Mouse (Mus musculus) heart, embryonic 15.5 days (tissue): ENCODE results near the gene Eif2ak3. TPM values are rescaled to one million over a fixed set of nuclear protein-coding genes. Genes with fewer than 3 reads are reported as not detected.
A peak's percentile ranks its signal among the peaks of the same experiment; 100 is the strongest.

Experiments used
- ATAC-seq: fragments of 200-750 bp; cut with Nextera tagmentation; replicated peaks from 2 replicates; pipeline ENCODE4 v1.8.0; 2017; ENCODE audit warnings: low read depth, moderate TSS enrichment; ENCODE audit not compliant: insufficient number of reproducible peaks, insufficient read depth, low FRiP score
- H3K27ac ChIP-seq: fragments of 300-500 bp; sonication (generic); 2 replicates; pipeline ENCODE4 v1.5.1; 2015; ENCODE audit warnings: mild to moderate bottlenecking, inconsistent platforms
- H3K27me3 ChIP-seq: fragments of 300-500 bp; sonication (generic); 2 replicates; pipeline ENCODE4 v1.6.1; 2015; ENCODE audit warnings: inconsistent platforms
- H3K36me3 ChIP-seq: fragments of 300-500 bp; sonication (generic); 2 replicates; pipeline ENCODE4 v1.6.1; 2015; ENCODE audit warnings: mild to moderate bottlenecking, inconsistent platforms
- H3K4me1 ChIP-seq: fragments of 300-500 bp; sonication (generic); replicated peaks from 2 replicates; pipeline ENCODE4 v1.6.1; 2015; ENCODE audit warnings: inconsistent platforms
- H3K4me2 ChIP-seq: fragments of 300-500 bp; sonication (generic); 2 replicates; pipeline ENCODE4 v1.6.1; 2015; ENCODE audit warnings: inconsistent platforms, mild to moderate bottlenecking, moderate library complexity
- H3K4me3 ChIP-seq: fragments of 300-500 bp; sonication (generic); 2 replicates; pipeline ENCODE4 v1.5.1; 2015; ENCODE audit warnings: mild to moderate bottlenecking, inconsistent platforms
- H3K9ac ChIP-seq: fragments of 300-500 bp; sonication (generic); 2 replicates; pipeline ENCODE4 v1.6.1; 2015; ENCODE audit warnings: mild to moderate bottlenecking, inconsistent platforms
- H3K9me3 ChIP-seq: fragments of 300-500 bp; sonication (generic); replicated peaks from 2 replicates; pipeline ENCODE4 v1.6.1; 2016; ENCODE audit warnings: inconsistent platforms
- WGBS: fragments of 180-500 bp; shearing (Covaris S2); methylation state at CpG from one replicate; pipeline ENCODE4 v1.1.7; 2015; ENCODE audit warnings: mixed read lengths; 5-methylcytosine and 5-hydroxymethylcytosine counted together
- polyA plus RNA-seq: library from polyadenylated mRNA; unstranded; fragments of >200 nt; fragmentation: Nextera tagmentation; extraction: Ambion mirVana; gene quantifications from 2 replicates; pipeline ENCODE4 v1.2.1, GENCODE M21; 2015

Eif2ak3 gene
- polyA plus RNA-seq: 5.2 and 7.5 TPM in 2 replicates

DNA sequence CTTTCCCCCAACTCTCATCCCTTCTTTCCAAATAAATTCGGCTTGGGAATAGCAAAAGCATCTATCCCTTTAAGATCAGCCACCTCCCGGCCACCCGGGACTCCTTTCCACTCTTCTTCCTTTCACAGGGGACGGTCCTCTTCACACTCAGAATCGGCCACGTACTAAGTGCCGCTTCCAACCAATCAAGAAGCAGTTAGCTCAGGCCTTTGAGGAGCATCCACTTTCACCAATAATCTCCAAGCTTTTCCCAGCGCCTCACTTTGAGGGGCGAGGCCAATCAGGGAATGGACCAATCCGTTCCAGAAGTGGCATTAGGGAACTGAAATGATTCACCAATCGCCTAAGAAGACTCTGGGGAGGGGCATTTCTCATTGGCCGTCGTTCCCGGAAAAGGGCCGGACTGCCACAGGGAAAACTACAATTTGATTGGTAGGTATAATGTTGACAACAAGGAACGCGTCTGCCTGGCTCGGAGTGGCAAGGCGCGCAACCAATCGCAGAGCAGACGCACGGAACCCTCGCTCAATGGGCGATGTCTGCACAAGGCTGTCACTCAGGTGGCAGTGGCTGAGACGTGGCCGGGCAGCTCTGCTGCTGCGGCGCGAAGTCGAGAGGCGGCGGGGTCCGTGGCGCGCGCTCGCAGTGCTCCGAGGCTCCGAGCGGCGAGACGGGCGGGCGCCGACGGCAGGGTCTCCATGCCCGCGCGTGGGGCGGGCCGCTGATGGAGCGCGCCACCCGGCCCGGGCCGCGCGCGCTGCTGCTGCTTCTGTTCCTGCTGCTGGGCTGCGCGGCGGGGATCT, at the start of gene Eif2ak3:
Eif2ak3 (plus strand) TSS at position 514 of the 803 bp plus-strand sequence.
- H3K4me1 ChIP-seq: peaks cover 30% of the 10 kb centered on the region
- H3K4me3 ChIP-seq: peak within 1 kb of the TSS; percentile 66
- under 1% methylated on average over 61 of the region's 63 CpGs for WGBS

DNA sequence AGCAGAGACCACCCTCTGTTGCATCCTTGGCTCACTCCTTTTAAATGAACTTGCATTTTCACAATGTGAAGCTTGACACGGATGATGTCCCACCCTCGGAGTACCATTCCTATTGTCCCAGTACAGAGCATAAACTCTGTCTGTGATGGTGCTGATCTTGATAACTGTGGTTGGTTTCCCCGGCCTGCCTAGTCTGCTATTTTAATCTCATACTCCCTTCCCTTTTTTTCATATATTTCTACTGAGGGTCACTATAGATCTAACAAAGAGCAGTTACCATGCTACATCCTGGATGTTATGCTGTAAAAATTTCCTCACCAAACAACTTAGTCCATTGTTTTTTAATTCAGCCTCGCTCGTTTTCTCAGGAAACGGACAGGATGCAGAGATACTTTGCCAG, 47.4 kb upstream of the Eif2ak3 start:
- Histone ChIP-seq H3K9ac (no peak overlapping the region), H3K9me3 (no peaks in the 10 kb centered on the region), H3K4me2 (no peak overlapping the region), H3K27me3 (no peaks in the 10 kb centered on the region), H3K27ac (peak overlapping the region; percentile 41), H3K4me1 (peaks cover 9% of the 10 kb centered on the region), H3K36me3 (no peaks in the 10 kb centered on the region), H3K4me3 (no peak overlapping the region)
- WGBS: 65% methylated on average over 6 of the region's 6 CpGs
- ATAC-seq: no peak

More for the DNA sequence above, at the start of gene Eif2ak3:
- no peaks in the 10 kb centered on the region for H3K27me3 ChIP-seq
- H3K9me3 ChIP-seq: no peaks in the 10 kb centered on the region
- H3K36me3 ChIP-seq: peaks cover 5% of the 10 kb centered on the region; the same call in 1 of the 2 replicates
- peak within 1 kb of the TSS; percentile 78 for H3K4me2 ChIP-seq
- peak within 1 kb of the TSS; percentile 87 for H3K27ac ChIP-seq
- H3K9ac ChIP-seq: peak within 1 kb of the TSS; percentile 73
- ATAC-seq: peak; percentile 98

DNA sequence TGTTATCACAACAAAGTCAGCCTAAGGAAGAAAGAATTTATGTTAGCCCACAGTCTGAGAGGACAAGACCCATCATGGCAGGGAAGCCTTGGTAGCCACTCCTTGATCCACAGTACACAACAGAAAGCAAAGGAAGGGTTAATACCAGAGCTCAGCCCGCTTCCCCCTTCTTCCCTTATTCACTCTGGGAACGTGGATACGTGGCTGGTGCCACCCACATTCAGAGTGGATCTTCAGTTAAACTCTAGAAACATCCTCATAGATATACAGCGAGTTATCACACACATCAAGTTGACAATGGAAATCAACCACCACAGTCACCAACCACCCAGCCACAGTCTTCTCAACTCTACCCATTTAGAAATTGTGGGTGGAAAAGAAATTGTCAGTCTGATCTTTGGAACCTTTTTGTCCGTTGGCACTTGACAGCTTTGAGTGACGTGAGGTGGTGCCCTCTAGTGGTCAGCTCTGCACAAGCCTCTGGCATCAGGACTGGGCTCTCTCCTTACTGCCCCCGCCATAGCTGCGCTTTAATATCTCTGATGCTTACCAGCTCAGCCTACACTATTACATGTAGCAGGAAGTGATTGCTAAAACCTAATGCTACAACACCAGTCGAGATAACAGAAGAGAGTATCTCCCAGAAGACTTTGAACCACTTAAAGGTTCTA, 46.6 kb upstream of the Eif2ak3 start:
- peaks cover 7% of the 10 kb centered on the region for H3K4me1 ChIP-seq
- H3K4me3 ChIP-seq: no peak overlapping the region
- no peak; the same call in 1 of the 2 replicates for ATAC-seq
- WGBS: 16% methylated on average over 9 of the region's 9 CpGs
- no peaks in the 10 kb centered on the region for H3K27me3 ChIP-seq
- H3K9ac ChIP-seq: no peak overlapping the region
- no peaks in the 10 kb centered on the region for H3K9me3 ChIP-seq
- H3K4me2 ChIP-seq: 0 out of 2 replicates have a peak overlapping the region, but pooled peaks have one; percentile 3
- no peaks in the 10 kb centered on the region for H3K36me3 ChIP-seq
- peak overlapping the region; percentile 70 for H3K27ac ChIP-seq

DNA sequence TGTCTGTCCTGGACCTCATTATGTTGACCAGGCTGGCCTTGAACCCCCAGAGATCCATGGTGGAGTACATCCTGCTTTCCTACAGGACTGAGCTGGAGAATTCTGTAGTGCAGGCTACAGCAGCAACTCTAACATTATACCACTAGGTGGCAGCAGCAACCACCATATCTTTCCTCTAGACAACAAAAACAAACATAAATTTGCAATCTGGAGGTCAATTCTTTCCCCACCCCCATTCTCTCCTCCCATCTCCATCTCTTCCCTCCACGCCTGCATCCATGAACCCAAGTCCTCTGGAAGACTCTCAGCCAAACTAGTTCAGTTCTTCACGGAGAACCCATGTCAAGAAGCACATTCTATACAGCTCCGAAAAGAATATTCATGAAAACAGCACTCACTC, 39.7 kb upstream of the Eif2ak3 start:
- WGBS: 19% methylated on average over 3 of the region's 3 CpGs
- no peak overlapping the region for H3K27ac ChIP-seq
- H3K9ac ChIP-seq: no peak overlapping the region
- 0 out of 2 replicates have a peak, but pooled peaks have one; percentile 19 for ATAC-seq
- no peaks in the 10 kb centered on the region for H3K36me3 ChIP-seq
- H3K4me3 ChIP-seq: no peak overlapping the region
- peaks cover 12% of the 10 kb centered on the region for H3K4me1 ChIP-seq
- no peaks in the 10 kb centered on the region for H3K27me3 ChIP-seq
- peak overlapping the region; percentile 51 for H3K4me2 ChIP-seq
- no peaks in the 10 kb centered on the region for H3K9me3 ChIP-seq

DNA sequence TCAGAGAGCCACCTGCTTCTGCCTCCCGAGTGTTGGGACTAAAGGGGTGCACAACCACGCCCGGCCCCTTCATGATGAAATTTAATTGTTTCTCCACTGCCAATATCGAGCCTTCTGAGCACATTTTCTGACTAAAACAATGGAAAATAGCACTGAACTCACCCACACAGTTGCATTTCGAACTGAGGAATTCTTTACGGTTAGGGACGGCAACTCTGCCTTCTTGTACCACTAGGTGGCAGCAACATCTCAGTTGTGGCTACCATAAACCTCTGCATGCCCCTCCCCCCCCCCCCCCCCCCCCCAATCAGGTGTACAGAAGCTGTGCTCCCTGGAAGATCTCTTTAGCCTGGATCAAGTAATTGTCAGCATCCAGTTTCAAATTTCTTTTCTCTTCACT, 39.0 kb upstream of the Eif2ak3 start:
- H3K9me3 ChIP-seq: no peaks in the 10 kb centered on the region
- H3K4me1 ChIP-seq: peaks cover 12% of the 10 kb centered on the region
- H3K4me2 ChIP-seq: peak overlapping the region; percentile 59
- H3K27me3 ChIP-seq: no peaks in the 10 kb centered on the region
- WGBS: 13% methylated on average over 7 of the region's 7 CpGs
- H3K27ac ChIP-seq: no peak overlapping the region
- H3K9ac ChIP-seq: no peak overlapping the region
- peak; percentile 61; the same call in 1 of the 2 replicates for ATAC-seq
- peak overlapping the region; percentile 28; the same call in 1 of the 2 replicates for H3K4me3 ChIP-seq
- H3K36me3 ChIP-seq: no peaks in the 10 kb centered on the region

DNA sequence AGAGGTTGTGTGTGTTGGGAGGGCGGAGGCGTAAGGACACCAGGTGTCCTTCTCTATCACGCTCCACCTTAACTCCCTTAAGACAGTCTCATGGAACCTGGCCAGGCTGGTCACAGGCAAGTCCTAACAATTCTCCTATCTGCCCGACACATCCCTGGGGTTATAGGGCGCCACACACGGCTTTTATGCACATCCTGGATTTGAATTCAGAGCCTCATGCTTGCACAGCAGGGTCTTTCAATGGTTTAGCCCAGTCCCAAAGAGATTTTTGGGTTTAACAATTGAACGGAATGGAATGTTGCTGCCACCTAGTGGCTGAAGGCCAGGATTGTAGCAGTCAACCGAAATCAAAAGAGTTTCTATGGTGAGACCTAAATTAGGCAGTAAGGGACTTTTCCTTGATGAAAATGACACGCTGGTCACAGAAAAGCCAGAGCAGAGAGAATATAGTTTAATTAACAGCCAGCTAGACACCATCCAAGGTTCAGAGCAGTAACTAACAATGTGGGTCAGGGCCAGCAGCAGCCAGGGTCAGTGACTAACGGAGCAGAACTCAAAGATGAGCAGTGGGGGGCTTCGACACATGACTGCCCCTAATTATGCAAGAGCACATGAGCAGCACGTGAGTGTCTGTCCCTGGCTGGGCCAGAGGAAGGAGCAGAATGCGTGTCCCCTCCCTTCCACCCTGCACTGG, 38.3 kb upstream of the Eif2ak3 start:
- Histone ChIP-seq H3K27ac (no peak overlapping the region), H3K27me3 (no peaks in the 10 kb centered on the region), H3K4me1 (peaks cover 12% of the 10 kb centered on the region), H3K4me2 (peak overlapping the region; percentile 59), H3K9me3 (no peaks in the 10 kb centered on the region), H3K4me3 (peak overlapping the region; percentile 28), H3K9ac (no peak overlapping the region; the same call in 1 of the 2 replicates), H3K36me3 (no peaks in the 10 kb centered on the region)
- WGBS: 18% methylated on average over 13 of the region's 13 CpGs
- ATAC-seq: peak; percentile 56; the same call in 1 of the 2 replicates

DNA sequence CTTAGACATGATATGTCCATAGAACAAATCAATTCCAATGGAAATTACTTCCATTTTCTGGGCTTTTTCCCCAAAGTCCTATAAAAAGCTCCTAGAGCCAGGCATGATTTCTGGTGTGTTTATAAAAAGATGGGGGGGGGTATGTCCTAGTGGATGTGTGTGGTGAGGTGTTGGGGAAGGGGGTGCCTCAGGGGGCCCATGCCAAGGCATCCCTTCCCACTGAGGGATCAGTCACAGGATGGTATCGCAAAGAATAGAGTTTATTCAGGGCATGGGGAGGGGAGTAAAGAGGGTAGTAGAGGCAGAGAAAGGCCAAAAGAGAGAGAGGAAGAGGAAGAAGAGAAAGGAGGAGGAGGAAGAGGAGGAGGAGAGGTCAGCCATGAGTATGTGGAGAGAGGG, 37.8 kb upstream of the Eif2ak3 start:
- no peak overlapping the region for H3K4me3 ChIP-seq
- H3K9ac ChIP-seq: no peak overlapping the region
- H3K4me2 ChIP-seq: no peak overlapping the region
- ATAC-seq: no peak
- H3K27me3 ChIP-seq: no peaks in the 10 kb centered on the region
- H3K27ac ChIP-seq: no peak overlapping the region
- no peaks in the 10 kb centered on the region for H3K9me3 ChIP-seq
- WGBS: 54% methylated on average over 1 of the region's 1 CpGs
- H3K4me1 ChIP-seq: peaks cover 12% of the 10 kb centered on the region
- no peaks in the 10 kb centered on the region for H3K36me3 ChIP-seq

DNA sequence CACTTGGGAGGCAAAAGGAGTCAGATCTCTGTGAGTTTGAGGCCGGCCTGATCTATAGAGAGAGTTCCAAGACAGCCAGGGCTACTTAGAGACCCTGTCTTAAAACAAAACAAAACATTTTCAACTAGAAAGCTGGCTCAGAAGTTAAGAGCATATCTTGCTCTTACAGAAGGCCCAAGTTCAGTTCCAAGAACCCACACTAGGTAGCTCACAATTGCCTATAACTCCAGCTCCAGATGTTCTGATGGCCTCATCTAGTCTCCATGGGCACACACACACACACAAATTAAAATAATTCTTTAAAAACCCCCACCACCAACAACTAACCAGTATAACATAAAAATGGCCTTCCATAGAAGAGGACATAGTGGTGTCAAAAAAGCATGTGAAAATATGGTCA, 33.8 kb upstream of the Eif2ak3 start:
- Histone ChIP-seq H3K27me3 (no peaks in the 10 kb centered on the region), H3K4me2 (no peak overlapping the region), H3K36me3 (no peaks in the 10 kb centered on the region), H3K27ac (no peak overlapping the region), H3K4me1 (peaks cover 12% of the 10 kb centered on the region), H3K4me3 (no peak overlapping the region), H3K9me3 (no peaks in the 10 kb centered on the region), H3K9ac (no peak overlapping the region)
- no peak for ATAC-seq
- WGBS: 83% methylated on average over 1 of the region's 1 CpGs

DNA sequence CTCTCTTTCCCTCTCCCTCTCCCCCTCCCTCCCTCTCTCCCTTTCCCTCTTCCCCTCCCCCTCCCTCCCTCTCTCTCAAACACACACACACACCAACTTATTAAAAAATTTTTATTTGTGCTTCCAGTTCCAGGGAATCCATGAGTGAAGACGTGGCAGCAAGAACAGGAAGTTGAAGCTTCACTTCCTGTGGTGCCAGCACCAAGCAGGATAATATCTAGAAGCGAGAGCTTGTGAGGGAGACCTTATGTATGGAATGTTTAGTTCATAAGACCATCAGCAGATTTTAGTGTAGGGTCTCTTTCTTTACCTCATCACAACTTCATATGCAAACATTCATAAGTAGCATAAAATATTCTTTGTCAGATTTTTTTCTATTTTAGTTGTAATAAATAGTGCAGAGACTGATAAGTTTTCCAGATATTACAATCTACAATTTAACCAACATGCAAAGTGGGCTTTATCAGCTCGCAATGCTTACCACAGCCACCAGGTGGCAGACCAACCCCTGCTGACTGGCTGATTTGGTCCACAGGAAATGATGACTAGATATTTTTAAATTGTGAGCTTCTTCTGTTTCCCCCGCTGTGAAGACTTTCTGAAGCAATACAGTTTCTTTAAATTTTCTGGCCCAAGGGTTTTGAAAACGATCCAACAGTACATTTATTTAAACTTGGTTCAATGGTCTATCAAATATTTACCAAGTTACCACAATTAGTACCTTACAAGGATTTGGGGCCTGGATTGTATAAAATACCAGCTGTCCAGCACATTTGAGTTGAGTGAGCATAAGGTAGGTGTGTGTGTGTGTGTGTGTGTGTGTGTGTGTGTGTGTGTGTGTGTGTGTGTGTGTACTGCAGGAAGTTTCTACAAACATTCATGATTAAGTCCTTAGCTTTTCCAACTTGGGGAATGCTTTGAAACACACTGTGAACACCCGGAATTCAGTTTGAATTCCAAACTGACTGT, 32.5 kb upstream of the Eif2ak3 start:
- Histone ChIP-seq H3K4me1 (peaks cover 9% of the 10 kb centered on the region), H3K27me3 (no peaks in the 10 kb centered on the region), H3K27ac (peak overlapping the region; percentile 67), H3K4me2 (no peak overlapping the region), H3K9me3 (no peaks in the 10 kb centered on the region), H3K9ac (no peak overlapping the region), H3K4me3 (no peak overlapping the region), H3K36me3 (no peaks in the 10 kb centered on the region)
- WGBS: 15% methylated on average over 6 of the region's 6 CpGs
- no peak for ATAC-seq

DNA sequence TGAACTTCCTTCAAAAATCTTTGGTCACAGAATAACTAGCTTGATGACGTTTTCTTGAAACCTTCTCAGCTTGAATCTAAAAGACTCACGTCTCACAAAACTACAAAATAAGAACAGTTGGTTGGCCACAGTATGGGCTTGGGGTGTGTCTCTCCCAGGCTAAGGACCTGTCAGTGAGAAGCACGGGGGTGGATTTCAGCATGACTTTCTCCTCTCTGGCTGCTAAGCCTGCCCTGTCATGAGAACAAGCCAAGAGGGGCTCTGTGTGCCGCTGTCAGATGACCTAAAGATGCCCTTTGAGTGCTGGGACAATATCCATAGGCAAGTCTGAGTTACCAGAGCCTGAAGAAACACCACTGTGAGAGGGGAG, 31.8 kb upstream of the Eif2ak3 start:
- WGBS: 18% methylated on average over 4 of the region's 4 CpGs
- H3K4me2 ChIP-seq: no peak overlapping the region
- ATAC-seq: peak; percentile 36
- H3K36me3 ChIP-seq: no peaks in the 10 kb centered on the region
- peaks cover 9% of the 10 kb centered on the region for H3K4me1 ChIP-seq
- no peak overlapping the region for H3K9ac ChIP-seq
- no peaks in the 10 kb centered on the region for H3K9me3 ChIP-seq
- H3K4me3 ChIP-seq: no peak overlapping the region
- H3K27me3 ChIP-seq: no peaks in the 10 kb centered on the region
- peak overlapping the region; percentile 67 for H3K27ac ChIP-seq
